Mouse (Mus musculus) kidney, embryonic 16.5 days (tissue): Measurements from ENCODE around the gene Nenf. TPM values are rescaled to one million over a fixed set of nuclear protein-coding genes. Genes with fewer than 3 reads are reported as not detected.
A peak's percentile ranks its signal among the peaks of the same experiment; 100 is the strongest.

Experiments
- ATAC-seq: fragments of 200-750 bp; cut with Nextera tagmentation; 2 replicates; pipeline ENCODE4 v1.8.0; 2017; ENCODE audit warnings: moderate TSS enrichment; ENCODE audit not compliant: low FRiP score, low TSS enrichment
- H3K27ac ChIP-seq: fragments of 300-500 bp; sonication (generic); 2 replicates; pipeline ENCODE4 v1.5.1; 2014; ENCODE audit warnings: low read length
- H3K27me3 ChIP-seq: fragments of 300-500 bp; sonication (generic); 2 replicates; pipeline ENCODE4 v1.6.1; 2014; ENCODE audit warnings: low read length, control low read depth, mixed read lengths; ENCODE audit not compliant: insufficient read depth
- H3K36me3 ChIP-seq: fragments of 300-500 bp; sonication (generic); 2 replicates; pipeline ENCODE4 v1.6.1; 2014; ENCODE audit warnings: low read length, control low read depth, mixed read lengths; ENCODE audit not compliant: insufficient read depth
- H3K4me1 ChIP-seq: fragments of 300-500 bp; sonication (generic); 2 replicates; pipeline ENCODE4 v1.6.1; 2014; ENCODE audit warnings: low read length, control low read depth, mixed read lengths; ENCODE audit not compliant: insufficient read depth
- H3K4me2 ChIP-seq: fragments of 300-500 bp; sonication (generic); replicated peaks from 2 replicates; pipeline ENCODE4 v1.6.1; 2014; ENCODE audit warnings: low read depth, low read length
- H3K4me3 ChIP-seq: fragments of 300-500 bp; sonication (generic); 2 replicates; pipeline ENCODE4 v1.5.1; 2014; ENCODE audit warnings: mild to moderate bottlenecking, low read length
- H3K9ac ChIP-seq: fragments of 300-500 bp; sonication (generic); replicated peaks from 2 replicates; pipeline ENCODE4 v1.6.1; 2014; ENCODE audit warnings: low read length
- H3K9me3 ChIP-seq: fragments of 300-500 bp; sonication (generic); 2 replicates; pipeline ENCODE4 v1.6.1; 2016; ENCODE audit warnings: low read length, control low read depth
- WGBS: fragments of 180-500 bp; shearing (Covaris S2); extraction: QIAGEN DNeasy Blood & Tissue Kit; methylation state at CpG from one replicate; pipeline ENCODE4 v1.1.7; 2014; 5-methylcytosine and 5-hydroxymethylcytosine counted together
- polyA plus RNA-seq: library from polyadenylated mRNA; unstranded; fragments of >200 nt; fragmentation: Nextera tagmentation; extraction: Ambion mirVana; gene quantifications from 2 replicates; pipeline ENCODE4 v1.2.1, GENCODE M21; 2015

Gene Nenf
- polyA plus RNA-seq, 1 experiment from 2014 or later: 92.6 TPM

- no peak overlapping the region for H3K9ac ChIP-seq
- no peak overlapping the region for H3K27ac ChIP-seq
- H3K4me3 ChIP-seq: no peak overlapping the region
- no peaks in the 10 kb centered on the region for H3K4me1 ChIP-seq
- WGBS: 83% methylated on average over 2 of the region's 2 CpGs
- H3K4me2 ChIP-seq: no peak overlapping the region
- ATAC-seq: no peak
- H3K36me3 ChIP-seq: peaks cover 17% of the 10 kb centered on the region
- H3K27me3 ChIP-seq: no peaks in the 10 kb centered on the region
- H3K9me3 ChIP-seq: no peaks in the 10 kb centered on the region
Observed at GRCm38 (mm10) chr1:191348592-191348991, 30.6 kb upstream of the Nenf start.

DNA sequence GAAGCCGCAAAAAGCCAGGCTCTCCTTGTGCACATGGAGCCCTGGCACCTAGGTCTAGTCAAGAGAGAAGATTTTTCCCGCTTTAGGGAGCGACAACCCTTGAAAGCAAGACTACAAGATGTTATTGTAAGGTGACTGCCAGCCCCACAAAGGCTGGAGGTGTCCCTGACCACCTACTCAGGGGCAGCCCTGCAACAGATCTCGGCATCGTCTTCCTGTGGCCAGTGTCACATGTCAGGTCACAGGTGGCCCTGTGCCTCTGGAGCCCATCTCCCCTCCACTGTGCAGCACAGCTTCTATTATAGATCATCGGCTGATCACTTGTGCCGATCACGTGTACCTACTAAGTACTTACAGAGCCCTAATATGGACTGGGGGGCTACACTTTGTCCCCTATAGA lies 29.6 kb upstream of the Nenf start:
- Histone ChIP-seq H3K4me1 (no peaks in the 10 kb centered on the region), H3K27me3 (no peaks in the 10 kb centered on the region), H3K36me3 (peaks cover 17% of the 10 kb centered on the region), H3K9ac (no peak overlapping the region), H3K4me2 (no peak overlapping the region), H3K4me3 (no peak overlapping the region), H3K27ac (no peak overlapping the region), H3K9me3 (no peaks in the 10 kb centered on the region)
- no peak for ATAC-seq
- 91% methylated on average over 8 of the region's 8 CpGs for WGBS

DNA sequence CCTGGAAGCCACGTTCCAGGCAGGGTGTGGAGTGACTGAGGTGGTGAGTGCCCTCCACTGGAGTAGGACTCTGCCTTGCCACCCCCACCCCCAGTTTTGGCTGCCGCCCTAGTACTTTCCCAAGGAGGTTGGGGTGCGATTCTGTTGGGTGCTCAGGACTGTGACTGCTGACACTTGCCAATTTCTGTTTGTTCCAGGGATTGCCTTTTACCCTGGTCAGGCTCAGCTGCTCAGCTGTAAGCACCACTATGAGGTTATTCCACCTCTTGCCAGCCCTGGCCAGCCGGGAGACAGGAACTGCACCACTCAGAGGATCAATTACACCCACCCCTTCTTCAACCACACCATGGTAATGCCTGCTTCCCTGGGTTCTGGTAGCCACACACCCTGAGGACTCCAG lies 22.5 kb upstream of the Nenf start:
- ATAC-seq: no peak
- Histone ChIP-seq H3K4me1 (no peaks in the 10 kb centered on the region), H3K27ac (no peak overlapping the region), H3K9me3 (no peaks in the 10 kb centered on the region), H3K4me3 (no peak overlapping the region), H3K4me2 (no peak overlapping the region), H3K36me3 (peaks cover 40% of the 10 kb centered on the region), H3K9ac (no peak overlapping the region), H3K27me3 (no peaks in the 10 kb centered on the region)
- 83% methylated on average over 4 of the region's 4 CpGs for WGBS

DNA sequence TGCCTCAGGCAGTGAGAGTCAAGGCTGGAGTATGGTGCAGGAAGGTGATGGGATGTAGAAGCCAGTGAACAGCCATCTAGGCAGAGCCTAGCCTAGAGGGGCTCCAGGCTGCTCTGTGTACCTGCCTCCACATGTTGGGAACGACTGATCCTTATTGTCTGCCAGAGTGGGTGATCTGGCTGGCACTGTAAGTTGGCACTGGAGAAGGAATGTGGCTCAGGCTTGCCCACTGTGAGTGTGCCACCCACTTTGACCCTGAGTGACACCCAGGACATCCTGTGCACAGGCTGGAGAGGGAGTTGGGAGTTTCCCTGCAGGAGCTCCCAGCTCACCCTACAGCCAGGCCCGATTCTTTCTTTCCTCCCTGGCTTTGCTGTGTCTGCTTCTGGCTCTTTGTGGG lies 21.9 kb upstream of the Nenf start:
- Histone ChIP-seq H3K4me1 (no peaks in the 10 kb centered on the region), H3K27me3 (no peaks in the 10 kb centered on the region)

GRCm38 (mm10) chr1:191334500-191334899 lies 16.5 kb upstream of the Nenf start:
- no peaks in the 10 kb centered on the region for H3K4me1 ChIP-seq
- no peak overlapping the region for H3K4me3 ChIP-seq
- H3K27me3 ChIP-seq: no peaks in the 10 kb centered on the region
- H3K27ac ChIP-seq: no peak overlapping the region
- 73% methylated on average over 5 of the region's 5 CpGs for WGBS
- ATAC-seq: no peak
- H3K36me3 ChIP-seq: peaks cover 18% of the 10 kb centered on the region
- H3K9ac ChIP-seq: no peak overlapping the region
- H3K4me2 ChIP-seq: no peak overlapping the region
- H3K9me3 ChIP-seq: no peaks in the 10 kb centered on the region

More for the DNA sequence above, 21.9 kb upstream of the Nenf start:
- 82% methylated on average over 2 of the region's 2 CpGs for WGBS
- Histone ChIP-seq H3K27ac (no peak overlapping the region), H3K4me2 (no peak overlapping the region), H3K9ac (no peak overlapping the region), H3K36me3 (peaks cover 40% of the 10 kb centered on the region), H3K4me3 (no peak overlapping the region), H3K9me3 (no peaks in the 10 kb centered on the region)
- no peak for ATAC-seq

DNA sequence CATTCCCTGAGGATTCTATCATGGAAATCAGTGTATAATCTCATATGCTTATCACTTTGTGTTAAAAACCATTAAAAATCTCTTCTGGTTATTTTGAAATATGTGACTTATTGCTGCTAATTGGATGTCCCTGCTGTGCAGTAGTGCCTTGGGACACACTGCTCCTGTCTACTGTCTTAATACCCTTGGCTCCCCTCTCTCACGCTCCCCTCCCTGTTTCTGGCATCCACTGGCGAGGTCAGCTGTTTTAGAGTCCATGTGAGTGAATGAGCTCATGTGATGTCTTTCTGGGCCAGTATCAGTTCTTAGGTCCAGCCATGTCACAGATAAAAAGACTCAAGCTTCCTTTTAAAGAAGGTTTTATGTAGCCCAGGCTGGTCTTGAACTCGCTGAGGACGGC lies 12.4 kb upstream of the Nenf start:
- peaks cover 28% of the 10 kb centered on the region for H3K4me1 ChIP-seq
- no peak overlapping the region for H3K4me2 ChIP-seq
- H3K9ac ChIP-seq: no peak overlapping the region
- 90% methylated on average over 4 of the region's 4 CpGs for WGBS
- H3K27ac ChIP-seq: no peak overlapping the region
- no peaks in the 10 kb centered on the region for H3K9me3 ChIP-seq
- ATAC-seq: no peak
- no peak overlapping the region for H3K4me3 ChIP-seq
- no peaks in the 10 kb centered on the region for H3K27me3 ChIP-seq
- no peaks in the 10 kb centered on the region for H3K36me3 ChIP-seq

DNA sequence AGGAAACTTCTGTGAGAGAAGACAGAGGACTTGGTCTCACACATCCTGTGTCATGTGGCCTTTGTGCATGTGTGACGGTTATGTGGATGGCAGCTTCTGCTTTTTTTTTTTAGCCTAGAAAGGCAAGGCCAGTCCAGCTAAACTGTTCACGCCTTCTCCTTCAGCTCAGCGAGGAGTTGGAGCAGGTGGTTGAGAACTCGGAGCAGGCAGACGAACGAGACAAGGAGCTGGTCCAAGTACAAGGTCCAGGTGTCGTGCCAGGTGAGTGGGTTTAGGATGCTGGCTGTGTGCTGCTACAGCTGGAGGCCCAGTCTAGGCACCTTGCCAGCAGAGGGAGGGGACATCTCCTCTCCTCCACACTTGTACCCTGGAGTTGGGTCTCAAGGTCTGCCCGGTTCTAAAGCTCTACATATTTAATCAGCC lies 10.0 kb upstream of the Nenf start:
- Histone ChIP-seq H3K36me3 (no peaks in the 10 kb centered on the region), H3K27ac (peak overlapping the region; percentile 22; the same call in 1 of the 2 replicates), H3K9ac (peak overlapping the region; percentile 40; the same call in 1 of the 2 replicates), H3K9me3 (no peaks in the 10 kb centered on the region), H3K4me3 (no peak overlapping the region), H3K4me2 (no peak overlapping the region), H3K27me3 (no peaks in the 10 kb centered on the region), H3K4me1 (peaks cover 31% of the 10 kb centered on the region)
- peak; percentile 52 for ATAC-seq
- 58% methylated on average over 8 of the region's 8 CpGs for WGBS

DNA sequence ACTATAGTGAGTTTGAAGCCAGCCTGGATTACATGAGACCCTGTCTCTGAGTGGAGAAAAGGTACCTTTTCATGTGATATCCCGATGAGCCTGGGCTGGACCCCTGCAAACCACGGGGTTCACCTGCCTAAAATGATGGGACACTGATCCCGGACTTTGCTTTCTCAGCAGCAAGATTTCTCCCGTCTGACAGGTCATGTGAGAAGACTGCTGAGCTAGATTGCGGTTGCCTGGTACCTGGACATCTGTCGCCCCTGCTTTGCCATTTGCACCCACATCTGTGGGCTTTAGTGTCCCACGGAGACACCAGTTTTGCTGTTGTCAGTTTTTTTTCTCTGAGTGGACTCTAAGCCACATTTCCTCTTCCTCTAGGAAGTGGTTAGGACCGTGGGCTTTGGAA lies 9.3 kb upstream of the Nenf start:
- 0 out of 2 replicates have a peak overlapping the region, but pooled peaks have one; percentile 22 for H3K27ac ChIP-seq

DNA sequence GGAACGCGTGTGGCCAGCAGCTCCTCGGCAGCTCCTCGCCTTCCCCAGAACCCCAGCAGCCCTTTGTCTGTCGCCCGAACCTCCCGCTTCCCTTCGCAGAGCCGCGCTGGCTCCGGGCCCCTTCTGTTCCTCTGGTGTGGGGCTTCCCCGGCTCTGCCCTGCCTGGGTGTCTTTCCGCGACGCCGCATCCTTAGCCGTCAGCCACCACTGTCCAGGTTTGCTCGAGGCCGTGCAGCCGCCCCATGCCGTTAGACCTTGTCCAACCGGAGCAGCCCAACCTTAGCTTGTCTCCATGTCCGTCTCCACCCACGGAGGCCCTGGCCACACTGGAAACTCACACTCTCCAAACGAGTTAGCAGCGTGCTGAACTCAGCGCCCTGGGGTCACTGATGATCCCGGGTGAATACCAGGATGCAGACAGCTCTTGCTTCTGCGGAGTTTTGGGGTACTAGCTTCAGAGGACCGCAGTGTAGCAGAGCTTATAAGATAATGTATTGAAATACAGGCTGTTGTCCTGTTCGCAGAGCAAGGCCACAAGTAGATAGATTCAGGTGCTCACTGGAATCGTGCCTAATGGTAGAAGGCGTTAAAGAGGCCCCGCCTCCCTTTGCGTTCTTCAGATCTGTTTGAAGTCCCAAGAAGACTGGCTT lies 8.4 kb upstream of the Nenf start:
- no peaks in the 10 kb centered on the region for H3K9me3 ChIP-seq
- H3K4me3 ChIP-seq: peak overlapping the region; percentile 73
- ATAC-seq: peak; percentile 75
- WGBS: 1% methylated on average over 35 of the region's 35 CpGs
- H3K4me2 ChIP-seq: peak overlapping the region; percentile 95
- no peaks in the 10 kb centered on the region for H3K36me3 ChIP-seq
- no peaks in the 10 kb centered on the region for H3K27me3 ChIP-seq
- H3K4me1 ChIP-seq: peaks cover 31% of the 10 kb centered on the region
- H3K9ac ChIP-seq: peak overlapping the region; percentile 87
- H3K27ac ChIP-seq: peak overlapping the region; percentile 72

More for the DNA sequence above, 9.3 kb upstream of the Nenf start:
- H3K9ac ChIP-seq: peak overlapping the region; percentile 87
- H3K9me3 ChIP-seq: no peaks in the 10 kb centered on the region
- no peaks in the 10 kb centered on the region for H3K27me3 ChIP-seq
- ATAC-seq: no peak
- peaks cover 31% of the 10 kb centered on the region for H3K4me1 ChIP-seq
- WGBS: 71% methylated on average over 8 of the region's 8 CpGs
- H3K4me2 ChIP-seq: peak overlapping the region; percentile 95
- H3K4me3 ChIP-seq: no peak overlapping the region
- no peaks in the 10 kb centered on the region for H3K36me3 ChIP-seq

GRCm38 (mm10) chr1:191325726-191326232 lies 7.8 kb upstream of the Nenf start, which contains the start of gene Tmem206:
Tmem206 (plus strand) TSS chr1:191325912.
- no peaks in the 10 kb centered on the region for H3K9me3 ChIP-seq
- WGBS: under 1% methylated on average over 39 of the region's 42 CpGs
- peak within 1 kb of the TSS; percentile 87 for H3K9ac ChIP-seq
- no peaks in the 10 kb centered on the region for H3K36me3 ChIP-seq
- peak within 1 kb of the TSS; percentile 95 for H3K4me2 ChIP-seq
- peak; percentile 93 for ATAC-seq
- H3K27ac ChIP-seq: peak within 1 kb of the TSS; percentile 72
- peaks cover 31% of the 10 kb centered on the region for H3K4me1 ChIP-seq
- H3K27me3 ChIP-seq: no peaks in the 10 kb centered on the region
- H3K4me3 ChIP-seq: peak within 1 kb of the TSS; percentile 73
